Mouse (Mus musculus) kidney, embryonic 14.5 days (tissue): ENCODE data around the gene Pard3b. TPM values are rescaled to one million over a fixed set of nuclear protein-coding genes. Genes with fewer than 3 reads are reported as not detected.

Experiments
- ATAC-seq: fragments of 200-750 bp; cut with Nextera tagmentation; 2 replicates; pipeline ENCODE4 v1.8.0; 2017; ENCODE audit warnings: moderate number of reproducible peaks, mild to moderate bottlenecking, moderate TSS enrichment, moderate library complexity; ENCODE audit not compliant: low FRiP score, low TSS enrichment
- H3K27ac ChIP-seq: fragments of 300-500 bp; sonication (generic); 2 replicates; pipeline ENCODE4 v1.5.1; 2014; ENCODE audit warnings: low read depth, mild to moderate bottlenecking, low read length, moderate library complexity, mixed read lengths
- H3K27me3 ChIP-seq: fragments of 300-500 bp; sonication (generic); 2 replicates; pipeline ENCODE4 v1.6.1; 2014; ENCODE audit warnings: mild to moderate bottlenecking, low read length; ENCODE audit not compliant: control insufficient read depth, insufficient read depth
- H3K36me3 ChIP-seq: fragments of 300-500 bp; sonication (generic); 2 replicates; pipeline ENCODE4 v1.6.1; 2014; ENCODE audit warnings: low read length, mixed read lengths; ENCODE audit not compliant: control insufficient read depth, insufficient read depth
- H3K4me1 ChIP-seq: fragments of 300-500 bp; sonication (generic); 2 replicates; pipeline ENCODE4 v1.6.1; 2014; ENCODE audit warnings: low read length, mixed read lengths; ENCODE audit not compliant: control insufficient read depth, insufficient read depth
- H3K4me2 ChIP-seq: fragments of 300-500 bp; sonication (generic); replicated peaks from 2 replicates; pipeline ENCODE4 v1.6.1; 2014; ENCODE audit warnings: low read depth, mild to moderate bottlenecking, low read length
- H3K4me3 ChIP-seq: fragments of 300-500 bp; sonication (generic); 2 replicates; pipeline ENCODE4 v1.5.1; 2014; ENCODE audit warnings: mild to moderate bottlenecking, low read length
- H3K9ac ChIP-seq: fragments of 300-500 bp; sonication (generic); 2 replicates; pipeline ENCODE4 v1.6.1; 2014; ENCODE audit warnings: low read depth, mild to moderate bottlenecking, low read length, moderate library complexity
- H3K9me3 ChIP-seq: fragments of 300-500 bp; sonication (generic); 2 replicates; pipeline ENCODE4 v1.6.1; 2016; ENCODE audit warnings: low read length; ENCODE audit not compliant: control insufficient read depth
- WGBS: fragments of 180-500 bp; shearing (Covaris S2); extraction: QIAGEN DNeasy Blood & Tissue Kit; methylation state at CpG from one replicate; pipeline ENCODE4 v1.1.7; 2014; 5-methylcytosine and 5-hydroxymethylcytosine counted together
- polyA plus RNA-seq: library from polyadenylated mRNA; unstranded; fragments of >200 nt; fragmentation: Nextera tagmentation; extraction: Ambion mirVana; gene quantifications from 2 replicates; pipeline ENCODE4 v1.2.1, GENCODE M21; 2014

The Pard3b gene
- polyA plus RNA-seq, 1 experiment from 2014 or later = 22.4 TPM

DNA sequence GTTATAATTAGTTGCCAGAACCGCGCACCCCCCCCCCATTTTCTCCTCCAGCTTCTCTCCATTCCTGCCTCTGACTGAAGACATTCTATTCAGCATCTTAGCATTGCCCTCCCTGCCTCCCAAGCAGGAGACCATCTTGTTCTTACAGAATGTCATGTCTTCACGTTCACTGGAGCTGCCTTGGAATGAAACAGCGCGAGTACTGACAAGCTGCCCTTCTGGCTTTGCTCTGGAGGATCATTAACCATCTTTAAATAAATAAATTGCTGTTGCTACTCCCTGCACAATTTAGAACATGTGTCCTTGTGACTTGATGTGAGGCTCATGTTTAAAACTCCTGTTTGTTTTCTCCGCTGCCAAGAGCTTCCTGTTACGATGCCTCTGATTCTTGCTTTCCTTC, 432.5 kb downstream of the Pard3b start:
- no peaks in the 10 kb centered on the region for H3K4me1 ChIP-seq
- ATAC-seq = no peak

DNA sequence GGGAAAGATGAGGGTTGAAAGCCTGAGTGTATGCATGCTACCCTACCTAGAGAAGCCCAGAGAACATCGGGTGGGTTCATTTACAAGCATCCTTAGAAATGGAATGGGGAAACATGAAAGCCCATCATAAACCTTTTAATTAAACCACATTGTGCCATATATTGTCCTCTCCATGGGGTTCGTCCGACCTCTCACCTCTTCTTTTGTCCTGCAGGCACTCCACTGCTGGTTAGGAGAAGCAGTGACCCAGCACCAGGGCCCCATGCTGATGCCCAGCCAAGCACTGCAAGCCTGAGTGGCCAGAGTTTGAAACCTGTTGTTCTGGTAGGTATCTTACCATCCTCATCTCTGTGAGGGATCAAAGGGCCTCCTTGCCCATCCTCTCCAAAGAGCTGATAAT, 437.5 kb downstream of the Pard3b start:
- ATAC-seq = no peak
- WGBS = 61% methylated on average over 3 of the region's 3 CpGs
- H3K4me1 ChIP-seq = no peaks in the 10 kb centered on the region
- H3K27ac ChIP-seq = no peak overlapping the region
- no peak overlapping the region for H3K4me3 ChIP-seq
- no peaks in the 10 kb centered on the region for H3K9me3 ChIP-seq
- no peaks in the 10 kb centered on the region for H3K27me3 ChIP-seq
- no peak overlapping the region for H3K4me2 ChIP-seq
- no peak overlapping the region for H3K9ac ChIP-seq
- H3K36me3 ChIP-seq = no peaks in the 10 kb centered on the region

More for the DNA sequence above, 432.5 kb downstream of the Pard3b start:
- Histone ChIP-seq H3K36me3 (no peaks in the 10 kb centered on the region), H3K9ac (no peak overlapping the region), H3K27me3 (no peaks in the 10 kb centered on the region), H3K4me2 (no peak overlapping the region), H3K4me3 (no peak overlapping the region), H3K9me3 (peaks cover 7% of the 10 kb centered on the region; the same call in 1 of the 2 replicates), H3K27ac (no peak overlapping the region)
- 48% methylated on average over 7 of the region's 7 CpGs for WGBS

GRCm38 (mm10) chr1:62081129-62081528, 442.5 kb downstream of the Pard3b start:
- Histone ChIP-seq H3K4me3 (no peak overlapping the region), H3K27ac (no peak overlapping the region), H3K4me1 (no peaks in the 10 kb centered on the region), H3K4me2 (no peak overlapping the region), H3K27me3 (no peaks in the 10 kb centered on the region), H3K36me3 (no peaks in the 10 kb centered on the region), H3K9ac (no peak overlapping the region), H3K9me3 (no peaks in the 10 kb centered on the region)
- WGBS = 85% methylated on average over 4 of the region's 4 CpGs
- ATAC-seq = no peak

DNA sequence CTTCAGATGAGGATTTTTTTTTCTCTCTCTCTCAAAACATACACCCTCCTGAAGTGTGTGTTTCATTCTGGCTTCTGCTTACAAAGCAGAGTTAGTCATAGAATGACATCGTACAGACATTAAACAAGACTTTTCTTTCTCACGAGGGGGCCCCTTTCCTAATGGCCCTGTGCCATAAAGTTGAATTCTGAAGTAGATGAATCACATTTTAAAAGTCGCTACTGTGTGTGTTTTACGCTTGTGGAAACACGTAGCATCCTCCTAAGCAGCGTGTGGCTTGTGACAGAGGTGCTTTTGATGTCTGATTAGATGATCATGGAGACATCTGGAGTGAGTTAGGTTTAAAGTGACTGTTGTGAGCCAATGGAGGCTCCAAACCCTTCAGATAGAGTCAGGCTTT, 447.4 kb downstream of the Pard3b start:
- 15% methylated on average over 6 of the region's 6 CpGs for WGBS
- Histone ChIP-seq H3K4me1 (no peaks in the 10 kb centered on the region), H3K9ac (no peak overlapping the region), H3K27ac (no peak overlapping the region), H3K9me3 (no peaks in the 10 kb centered on the region), H3K4me2 (no peak overlapping the region), H3K36me3 (no peaks in the 10 kb centered on the region), H3K27me3 (no peaks in the 10 kb centered on the region), H3K4me3 (no peak overlapping the region)
- no peak for ATAC-seq

GRCm38 (mm10) chr1:62087464-62087863, 448.8 kb downstream of the Pard3b start:
- Histone ChIP-seq H3K9ac (no peak overlapping the region), H3K36me3 (no peaks in the 10 kb centered on the region), H3K27me3 (no peaks in the 10 kb centered on the region), H3K4me1 (no peaks in the 10 kb centered on the region), H3K4me3 (no peak overlapping the region), H3K27ac (no peak overlapping the region), H3K4me2 (no peak overlapping the region), H3K9me3 (no peaks in the 10 kb centered on the region)
- WGBS = 92% methylated on average over 10 of the region's 10 CpGs
- no peak for ATAC-seq

GRCm38 (mm10) chr1:62094885-62095284, 456.3 kb downstream of the Pard3b start:
- WGBS = 87% methylated on average over 7 of the region's 7 CpGs
- H3K4me1 ChIP-seq = no peaks in the 10 kb centered on the region
- H3K4me2 ChIP-seq = no peak overlapping the region
- H3K4me3 ChIP-seq = no peak overlapping the region
- H3K27ac ChIP-seq = no peak overlapping the region
- H3K9ac ChIP-seq = no peak overlapping the region
- no peak for ATAC-seq
- H3K9me3 ChIP-seq = no peaks in the 10 kb centered on the region
- no peaks in the 10 kb centered on the region for H3K27me3 ChIP-seq
- no peaks in the 10 kb centered on the region for H3K36me3 ChIP-seq

DNA sequence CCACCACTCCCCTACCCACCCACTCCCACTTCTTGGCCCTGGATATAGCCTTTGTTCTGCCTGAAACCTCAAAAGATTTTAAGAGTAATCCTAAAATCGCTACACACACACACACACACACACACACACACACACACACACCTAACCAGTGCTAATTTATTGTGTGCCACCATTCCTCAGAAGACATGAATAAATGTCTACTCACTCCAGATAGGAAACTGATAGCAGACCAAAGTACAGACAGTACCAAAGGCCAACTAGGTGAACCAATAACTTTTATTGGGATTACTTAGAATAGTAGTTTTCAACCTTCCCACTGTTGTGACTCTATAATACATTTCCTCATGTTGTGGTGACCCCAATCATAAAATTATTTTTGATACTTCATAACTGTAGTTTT, 483.8 kb downstream of the Pard3b start:
- no peak overlapping the region for H3K9ac ChIP-seq
- WGBS = 86% methylated on average over 1 of the region's 1 CpGs
- H3K4me2 ChIP-seq = no peak overlapping the region
- no peaks in the 10 kb centered on the region for H3K36me3 ChIP-seq
- H3K4me3 ChIP-seq = no peak overlapping the region
- H3K4me1 ChIP-seq = no peaks in the 10 kb centered on the region
- H3K9me3 ChIP-seq = no peaks in the 10 kb centered on the region
- ATAC-seq = no peak
- H3K27me3 ChIP-seq = no peaks in the 10 kb centered on the region
- H3K27ac ChIP-seq = no peak overlapping the region

DNA sequence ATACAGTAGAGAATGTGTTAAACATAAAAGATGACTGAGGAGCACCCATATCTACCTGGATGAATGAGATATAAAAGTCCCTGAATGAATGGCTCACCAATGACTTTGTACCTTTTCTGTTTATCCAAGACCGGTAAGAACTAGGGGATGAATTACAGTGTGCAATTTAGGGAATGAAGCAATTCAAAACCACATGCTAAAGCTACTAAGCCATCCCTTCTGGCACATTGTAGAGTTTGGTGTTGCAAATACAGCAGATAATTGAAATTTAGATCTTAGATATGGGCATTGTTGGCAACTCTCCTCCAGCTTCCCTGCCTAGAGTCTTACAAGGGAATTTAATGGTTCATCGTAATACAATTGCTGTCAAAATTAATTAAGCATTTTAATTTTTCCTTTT, 490.6 kb downstream of the Pard3b start:
- ATAC-seq = no peak
- H3K27me3 ChIP-seq = no peaks in the 10 kb centered on the region
- WGBS = 88% methylated on average over 2 of the region's 2 CpGs
- H3K36me3 ChIP-seq = no peaks in the 10 kb centered on the region
- no peak overlapping the region for H3K27ac ChIP-seq
- no peak overlapping the region for H3K4me2 ChIP-seq
- no peak overlapping the region for H3K9ac ChIP-seq
- no peaks in the 10 kb centered on the region for H3K4me1 ChIP-seq
- no peak overlapping the region for H3K4me3 ChIP-seq
- H3K9me3 ChIP-seq = no peaks in the 10 kb centered on the region

GRCm38 (mm10) chr1:62148134-62148533, 509.5 kb downstream of the Pard3b start:
- no peaks in the 10 kb centered on the region for H3K9me3 ChIP-seq
- no peak overlapping the region for H3K4me2 ChIP-seq
- H3K36me3 ChIP-seq = no peaks in the 10 kb centered on the region
- WGBS = 84% methylated on average over 4 of the region's 4 CpGs
- no peak overlapping the region for H3K27ac ChIP-seq
- ATAC-seq = no peak
- no peaks in the 10 kb centered on the region for H3K4me1 ChIP-seq
- no peak overlapping the region for H3K9ac ChIP-seq
- no peak overlapping the region for H3K4me3 ChIP-seq
- no peaks in the 10 kb centered on the region for H3K27me3 ChIP-seq

DNA sequence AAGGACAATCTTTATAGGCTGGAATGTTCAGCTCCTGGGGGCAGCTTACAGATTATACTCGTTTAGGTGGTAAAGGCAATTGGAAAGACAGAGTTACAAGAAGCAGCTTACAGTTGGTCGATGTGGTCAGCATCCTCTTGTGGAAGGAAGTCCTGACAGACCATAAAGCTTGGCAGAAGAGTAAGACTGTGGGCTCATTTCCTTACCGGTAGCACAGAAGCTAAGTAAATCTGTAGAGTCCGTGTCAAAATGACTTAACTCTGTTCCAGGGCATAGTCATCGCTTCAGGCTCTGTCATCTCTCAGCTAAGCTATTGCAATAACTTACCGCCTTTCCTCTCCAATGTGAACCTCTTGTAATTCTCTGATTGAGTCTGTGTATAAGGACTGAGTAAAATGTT, 510.2 kb downstream of the Pard3b start:
- Histone ChIP-seq H3K27ac (no peak overlapping the region), H3K36me3 (no peaks in the 10 kb centered on the region), H3K4me3 (no peak overlapping the region), H3K27me3 (no peaks in the 10 kb centered on the region), H3K4me2 (no peak overlapping the region), H3K4me1 (no peaks in the 10 kb centered on the region), H3K9me3 (no peaks in the 10 kb centered on the region), H3K9ac (no peak overlapping the region)
- ATAC-seq = no peak
- 83% methylated on average over 6 of the region's 6 CpGs for WGBS
